Mouse (Mus musculus): ENCODE results near the gene Vmn2r88. TPM values are rescaled to one million over a fixed set of nuclear protein-coding genes. Genes with fewer than 3 reads are reported as not detected.
"Not testable (repeated sequence)": the region's sequence is repeated elsewhere in the genome, so short reads cannot be mapped to it uniquely, and the experiment has no call there.

Vmn2r88 gene
- polyA plus RNA-seq, 1 experiment, result not detected

- Histone ChIP-seq H3K4me1 (no peaks in the 10 kb centered on the region; the same call in 1 of the 2 replicates), H3K9me3 (peaks cover 23% of the 10 kb centered on the region), H3K4me3 (replicated peaks) (no peak overlapping the region), H3K27me3 (replicated peaks) (no peaks in the 10 kb centered on the region), H3K36me3 (replicated peaks; ENCODE audit: low read length) (no peaks in the 10 kb centered on the region)
- TF ChIP-seq GATA1 (IDR thresholded peaks at IDR 0.05; ENCODE audit: borderline replicate concordance, low read length) (no peak), FLI1 (IDR thresholded peaks at IDR 0.05; ENCODE audit: low read length) (no peak)
These were observed 28.3 kb downstream of the Vmn2r88 start for GRCm38 (mm10) chr14:51438955-51439354.

- not testable (repeated sequence) for H3K4me1 ChIP-seq; H3K27me3 ChIP-seq (replicated peaks); H3K9me3 ChIP-seq; H3K36me3 ChIP-seq (replicated peaks; ENCODE audit: low read length); H3K4me3 ChIP-seq (replicated peaks)
These were observed 40.9 kb downstream of the Vmn2r88 start, which contains the start of gene Vmn2r89 for GRCm38 (mm10) chr14:51451557-51451956. TSS of gene Vmn2r89 (plus strand) at chr14:51451857.

Other genes starting within 250 kb of the Vmn2r88 start
- not detected in 2 replicates for gene Rnase2b, start 248.6 kb upstream of the Vmn2r88 start, polyA plus RNA-seq (2012; ENCODE audit: insufficient read depth, low replicate concordance)
- gene Ang2, start 211.7 kb upstream of the Vmn2r88 start, polyA plus RNA-seq (2012; ENCODE audit: insufficient read depth, low replicate concordance), result not detected in 2 replicates
- not detected in 2 replicates for gene Ear14, start 207.4 kb upstream of the Vmn2r88 start, polyA plus RNA-seq (2012; ENCODE audit: insufficient read depth, low replicate concordance)
- gene Rnase2a, start 154.7 kb upstream of the Vmn2r88 start, polyA plus RNA-seq (2012; ENCODE audit: insufficient read depth, low replicate concordance), result not detected in 2 replicates
- gene Gm7247, start 49.1 kb upstream of the Vmn2r88 start, polyA plus RNA-seq (2012; ENCODE audit: insufficient read depth, low replicate concordance), result not detected in 2 replicates
- gene Vmn2r89, start 41.0 kb downstream of the Vmn2r88 start, polyA plus RNA-seq (2012; ENCODE audit: insufficient read depth, low replicate concordance), result 0.40 TPM in 1 of 2 replicates, not detected in the other
- gene Gm5622, start 142.0 kb downstream of the Vmn2r88 start, polyA plus RNA-seq (2012; ENCODE audit: insufficient read depth, low replicate concordance), result not detected in 2 replicates
- gene Gm17175, start 163.2 kb downstream of the Vmn2r88 start, polyA plus RNA-seq (2012; ENCODE audit: insufficient read depth, low replicate concordance), result not detected in 2 replicates
- gene Gm17174, start 181.3 kb downstream of the Vmn2r88 start, polyA plus RNA-seq (2012; ENCODE audit: insufficient read depth, low replicate concordance), result not detected in 2 replicates
- gene Gm17078, start 200.5 kb downstream of the Vmn2r88 start, polyA plus RNA-seq (2012; ENCODE audit: insufficient read depth, low replicate concordance), result not detected in 2 replicates
- not detected in 2 replicates for gene Gm4181, start 224.8 kb downstream of the Vmn2r88 start, polyA plus RNA-seq (2012; ENCODE audit: insufficient read depth, low replicate concordance)

Data from megakaryocyte, embryonic 14.5 days (primary cell).